Mouse (Mus musculus) brain, embryonic 14.5 days (tissue): ENCODE results near the gene Havcr2.

ENCODE experiments used
- CTCF ChIP-seq: fragments of 200-500 bp; IDR thresholded peaks from 2 replicates; pipeline ENCODE4 v1.5.1; 2012; ENCODE audit warnings: inconsistent platforms, mild to moderate bottlenecking, moderate library complexity, borderline replicate concordance; ENCODE audit not compliant: insufficient read depth, insufficient read length; ENCODE audit errors: extremely low read depth
- POLR2A ChIP-seq: fragments of 200-500 bp; IDR thresholded peaks from 2 replicates; pipeline ENCODE4 v1.6.1; 2012; ENCODE audit warnings: mild to moderate bottlenecking, inconsistent platforms, borderline replicate concordance; ENCODE audit not compliant: poor library complexity, insufficient read depth, insufficient read length, severe bottlenecking; ENCODE audit errors: extremely low read depth

DNA sequence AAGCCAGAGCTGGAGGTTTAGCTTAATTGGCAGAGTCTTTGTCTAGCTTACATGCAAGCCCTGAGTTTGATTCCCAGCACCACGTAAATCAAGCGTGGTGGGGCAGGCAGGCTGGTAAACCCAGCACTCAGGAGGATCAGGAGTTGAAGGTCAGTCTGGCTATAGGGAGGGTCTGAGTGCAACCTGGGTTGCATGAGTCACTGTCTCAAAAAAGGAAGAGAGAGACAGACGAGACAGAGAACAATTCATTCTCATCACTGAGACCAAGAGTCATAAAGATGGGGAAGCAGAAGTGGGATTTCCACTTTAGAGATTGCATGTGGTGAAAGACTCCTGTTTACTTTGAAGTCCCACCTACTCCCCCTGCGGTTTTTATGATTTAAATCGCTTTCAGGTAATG, 6.6 kb downstream of the Havcr2 start:
- TF ChIP-seq POLR2A (no peak), CTCF (no peak)
